Comparison of ENCODE assay signal across 24 mouse cellular contexts in the genomic region with DNA sequence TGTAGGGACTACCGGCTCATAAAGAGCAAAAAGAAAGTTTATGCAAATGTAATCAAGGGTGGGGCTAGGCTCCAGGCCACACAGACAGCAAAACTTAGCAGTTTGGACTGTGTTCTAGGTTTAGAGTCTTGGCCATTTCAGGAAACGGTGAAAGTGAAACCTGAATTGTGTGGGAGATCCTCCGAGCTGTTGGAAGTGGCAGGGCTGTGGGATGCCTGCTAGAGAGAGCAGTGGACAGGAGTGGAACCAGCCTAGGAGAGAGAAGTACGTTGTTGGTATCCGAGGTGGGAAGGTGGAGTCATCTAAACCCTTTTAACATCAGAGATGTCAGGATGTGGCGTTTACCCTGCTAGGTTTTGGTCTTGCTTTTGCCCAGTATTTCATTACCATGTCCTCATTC. TPM values are rescaled to one million over a fixed set of nuclear protein-coding genes. Genes with fewer than 3 reads are reported as not detected.
DNase-seq lines count a peak whose midpoint lies in the region; ATAC-seq and TF ChIP-seq lines count a peak whose summit lies in the region.
"Had no signal": no experiment of that assay in that cellular context is flagged by ENCODE, and none has a peak within 500 bp of the region (broad histone marks: within the 10 kb centered on the region; RNA-seq: fewer than 3 reads in every experiment).

No protein-coding gene starts in this region.

- 0 out of 2 replicates have a peak overlapping the region, but pooled peaks have one; percentile 1 for H3K4me2 ChIP-seq in intestine, postnatal 0 days (replicated peaks; ENCODE audit: low read depth)
- no peak overlapping the region for H3K4me2 ChIP-seq in intestine, embryonic 16.5 days (ENCODE audit: low read depth, low read length)
- H3K4me2 ChIP-seq in hindbrain, embryonic 14.5 days (replicated peaks), result no peak overlapping the region
- H3K4me2 ChIP-seq: forebrain, embryonic 13.5 days; heart, embryonic 11.5 days; hindbrain, embryonic 12.5 days; intestine, embryonic 15.5 days had no signal

- no peak overlapping the region for H3K27ac ChIP-seq in intestine, postnatal 0 days (ENCODE audit: low read depth, low read length)
- no peak overlapping the region for H3K27ac ChIP-seq in intestine, embryonic 16.5 days (ENCODE audit: low read length)
- peak overlapping the region; percentile 2; the same call in 1 of the 2 replicates for H3K27ac ChIP-seq in testis, adult 2 months (ENCODE audit: control insufficient read depth, insufficient read depth, low read depth, low read length)
- 0 out of 2 replicates have a peak overlapping the region, but pooled peaks have one; percentile 34 for H3K27ac ChIP-seq in brown adipose tissue, adult 24 weeks (replicated peaks; ENCODE audit: low read depth, low read length)
- H3K27ac ChIP-seq in hindbrain, embryonic 14.5 days, result no peak overlapping the region
- H3K27ac ChIP-seq: forebrain, embryonic 10.5 days; forebrain, embryonic 13.5 days; heart, adult 2 months; hindbrain, embryonic 12.5 days; intestine, embryonic 15.5 days had no signal

- TF ChIP-seq POLR2A in testis, adult 2 months (IDR thresholded peaks at IDR 0.05; ENCODE audit: control insufficient read depth, low read depth, low read length), result no peak

- no peak overlapping the region for H3K9ac ChIP-seq in intestine, postnatal 0 days (ENCODE audit: low read depth, low read length)
- no peak overlapping the region for H3K9ac ChIP-seq in intestine, embryonic 16.5 days (ENCODE audit: low read depth, low read length)
- no peak overlapping the region for H3K9ac ChIP-seq in hindbrain, embryonic 14.5 days
- H3K9ac ChIP-seq: forebrain, embryonic 13.5 days; hindbrain, embryonic 12.5 days; intestine, embryonic 15.5 days had no signal

- no peak for ATAC-seq in intestine, postnatal 0 days
- ATAC-seq in intestine, embryonic 16.5 days, result no peak
- no peak for ATAC-seq in hindbrain, embryonic 14.5 days (ENCODE audit: low FRiP score)
- ATAC-seq: CD4-positive, CD25-positive, alpha-beta regulatory T cell, adult 4 months; forebrain, embryonic 13.5 days; forebrain, embryonic 16.5 days; hindbrain, embryonic 16.5 days; intestine, embryonic 15.5 days had no signal

- no peaks in the 10 kb centered on the region for H3K27me3 ChIP-seq in intestine, postnatal 0 days (replicated peaks; ENCODE audit: control insufficient read depth, insufficient read depth, low read length)
- H3K27me3 ChIP-seq in intestine, embryonic 16.5 days (replicated peaks; ENCODE audit: control insufficient read depth, insufficient read depth, low read length), result no peaks in the 10 kb centered on the region
- H3K27me3 ChIP-seq in testis, adult 2 months (ENCODE audit: control insufficient read depth, insufficient read depth, low read length), result no peaks in the 10 kb centered on the region
- H3K27me3 ChIP-seq in hindbrain, embryonic 14.5 days (ENCODE audit: control insufficient read depth, insufficient read depth, low read length), result no peaks in the 10 kb centered on the region
- H3K27me3 ChIP-seq: forebrain, embryonic 13.5 days; hindbrain, embryonic 12.5 days; intestine, embryonic 15.5 days had no signal

- H3K4me1 ChIP-seq in intestine, postnatal 0 days (replicated peaks; ENCODE audit: control insufficient read depth, insufficient read depth, low read length), result no peaks in the 10 kb centered on the region
- H3K4me1 ChIP-seq in intestine, embryonic 16.5 days (ENCODE audit: control insufficient read depth, insufficient read depth, low read length), result no peaks in the 10 kb centered on the region
- no peaks in the 10 kb centered on the region for H3K4me1 ChIP-seq in testis, adult 2 months (ENCODE audit: control insufficient read depth, insufficient read depth, low read length)
- no peaks in the 10 kb centered on the region; the same call in 1 of the 2 replicates for H3K4me1 ChIP-seq in brown adipose tissue, adult 24 weeks (ENCODE audit: control insufficient read depth, insufficient read depth, insufficient read length, low read length)
- H3K4me1 ChIP-seq in hindbrain, embryonic 14.5 days (replicated peaks; ENCODE audit: control insufficient read depth, insufficient read depth, low read length), result no peaks in the 10 kb centered on the region
- H3K4me1 ChIP-seq: forebrain, embryonic 10.5 days; forebrain, embryonic 13.5 days; hindbrain, embryonic 12.5 days; intestine, embryonic 15.5 days had no signal

- H3K9me3 ChIP-seq in intestine, postnatal 0 days (ENCODE audit: control insufficient read depth), result no peaks in the 10 kb centered on the region
- H3K9me3 ChIP-seq in intestine, embryonic 16.5 days (ENCODE audit: control insufficient read depth, low read length), result no peaks in the 10 kb centered on the region
- H3K9me3 ChIP-seq in hindbrain, embryonic 14.5 days (ENCODE audit: control insufficient read depth, low read length), result no peaks in the 10 kb centered on the region
- H3K9me3 ChIP-seq: forebrain, embryonic 10.5 days; forebrain, embryonic 13.5 days; hindbrain, embryonic 12.5 days; intestine, embryonic 15.5 days had no signal

- H3K36me3 ChIP-seq in intestine, postnatal 0 days (ENCODE audit: control insufficient read depth, insufficient read depth), result peaks cover 9% of the 10 kb centered on the region
- H3K36me3 ChIP-seq in intestine, embryonic 16.5 days (ENCODE audit: control insufficient read depth, insufficient read depth, low read length), result peaks cover 3% of the 10 kb centered on the region; the same call in 1 of the 2 replicates
- no peaks in the 10 kb centered on the region for H3K36me3 ChIP-seq in testis, adult 2 months (ENCODE audit: control insufficient read depth, insufficient read depth, low read length)
- H3K36me3 ChIP-seq in hindbrain, embryonic 14.5 days (replicated peaks; ENCODE audit: control insufficient read depth, insufficient read depth), result peaks cover 29% of the 10 kb centered on the region

- WGBS in intestine, postnatal 0 days, result 69% methylated on average over 6 of the region's 6 CpGs
- WGBS in intestine, embryonic 16.5 days, result 77% methylated on average over 6 of the region's 6 CpGs
- WGBS in hindbrain, embryonic 14.5 days, result 84% methylated on average over 6 of the region's 6 CpGs

- no peak for DNase-seq in testis, postnatal 14 days (ENCODE audit: low spot score)
- DNase-seq in lung, postnatal 36 days, result no peak
- DNase-seq in hindbrain, embryonic 14.5 days (ENCODE audit: low spot score), result no peak
- DNase-seq: adrenal gland, adult 8-10 months; adrenal gland, postnatal 25 days; cerebellum, adult 11 months; cerebellum, adult 8-10 months; cerebellum, postnatal 10 days; cerebellum, postnatal 36 days; embryo, embryonic 11 days; gastrocnemius, postnatal 25 days; heart, adult 2 months had no signal

- no peak overlapping the region for H3K4me3 ChIP-seq in intestine, postnatal 0 days (ENCODE audit: low read depth, low read length)
- no peak overlapping the region for H3K4me3 ChIP-seq in intestine, embryonic 16.5 days (ENCODE audit: low read length)
- no peak overlapping the region for H3K4me3 ChIP-seq in testis, adult 2 months (ENCODE audit: control insufficient read depth, low read depth, low read length)
- H3K4me3 ChIP-seq in brown adipose tissue, adult 24 weeks (ENCODE audit: insufficient read depth, low read depth, low read length), result no peak overlapping the region
- no peak overlapping the region for H3K4me3 ChIP-seq in hindbrain, embryonic 14.5 days (replicated peaks; ENCODE audit: low read length)
- H3K4me3 ChIP-seq: forebrain, embryonic 10.5 days; forebrain, embryonic 13.5 days; heart, adult 2 months; hindbrain, embryonic 12.5 days; intestine, embryonic 15.5 days had no signal

- TF ChIP-seq CTCF in intestine, postnatal 0 days (IDR thresholded peaks at IDR 0.05; ENCODE audit: low read depth), result no peak
- TF ChIP-seq CTCF in testis, adult 2 months (IDR thresholded peaks at IDR 0.05; ENCODE audit: control insufficient read depth, insufficient read depth, insufficient replicate concordance, low read depth, low read length), result no peak

RNA-seq across cellular contexts. Expression of gene Il15ra, which starts 30.8 kb away (rescaled TPM):
- 3.7 and 4.9 TPM in 2 replicates for polyA plus RNA-seq in intestine, postnatal 0 days (2015; fragmentation: Nextera tagmentation; extraction: Ambion mirVana)
- polyA plus RNA-seq in intestine, embryonic 16.5 days (2015; fragmentation: Nextera tagmentation; extraction: Ambion mirVana), result 2.0 and 2.2 TPM in 2 replicates
- polyA plus RNA-seq in testis, adult 2 months (2012; rRNA removed), result 3.8 and 4.0 TPM in 2 replicates
- polyA plus RNA-seq in brown adipose tissue, adult 24 weeks (2012; ENCODE audit: insufficient read depth, insufficient read length, missing spikeins), result 44.9 and 47.0 TPM in 2 replicates
- polyA plus RNA-seq in hindbrain, embryonic 14.5 days (2014; fragmentation: Nextera tagmentation; extraction: Ambion mirVana), result 1.4 and 1.5 TPM in 2 replicates

RNA-seq across cellular contexts. Expression of gene Fbh1, which starts 41.5 kb away (rescaled TPM):
- 56.6 and 59.0 TPM in 2 replicates for polyA plus RNA-seq in intestine, postnatal 0 days (2015; fragmentation: Nextera tagmentation; extraction: Ambion mirVana)
- polyA plus RNA-seq in intestine, embryonic 16.5 days (2015; fragmentation: Nextera tagmentation; extraction: Ambion mirVana), result 108 and 112 TPM in 2 replicates
- polyA plus RNA-seq in testis, adult 2 months (2012; rRNA removed), result 12.0 and 12.6 TPM in 2 replicates
- 95.7 and 101 TPM in 2 replicates for polyA plus RNA-seq in brown adipose tissue, adult 24 weeks (2012; ENCODE audit: insufficient read depth, insufficient read length, missing spikeins)
- 139 and 155 TPM in 2 replicates for polyA plus RNA-seq in hindbrain, embryonic 14.5 days (2014; fragmentation: Nextera tagmentation; extraction: Ambion mirVana)

RNA-seq across cellular contexts. Expression of gene Ankrd16, which starts 41.8 kb away (rescaled TPM):
- polyA plus RNA-seq in intestine, postnatal 0 days (2015; fragmentation: Nextera tagmentation; extraction: Ambion mirVana), result 22.4 and 25.3 TPM in 2 replicates
- polyA plus RNA-seq in intestine, embryonic 16.5 days (2015; fragmentation: Nextera tagmentation; extraction: Ambion mirVana), result 37.3 and 38.4 TPM in 2 replicates
- polyA plus RNA-seq in testis, adult 2 months (2012; rRNA removed), result 22.2 and 23.7 TPM in 2 replicates
- polyA plus RNA-seq in brown adipose tissue, adult 24 weeks (2012; ENCODE audit: insufficient read depth, insufficient read length, missing spikeins), result 9.5 and 14.0 TPM in 2 replicates
- polyA plus RNA-seq in hindbrain, embryonic 14.5 days (2014; fragmentation: Nextera tagmentation; extraction: Ambion mirVana), result 27.5 and 28.4 TPM in 2 replicates

Comparison
In these comparisons a context has a peak if more than half of its experiments do, and no peak if none do; other contexts are left out.
1. H3K27ac ChIP-seq: peak in testis, adult 2 months (single experiment) and brown adipose tissue, adult 24 weeks (single experiment); none in intestine, postnatal 0 days (single experiment), intestine, embryonic 16.5 days (single experiment) and hindbrain, embryonic 14.5 days (single experiment).